Mouse (Mus musculus) hindbrain, embryonic 14.5 days (tissue): ENCODE measurements around the gene Rubcn. TPM values are rescaled to one million over a fixed set of nuclear protein-coding genes. Genes with fewer than 3 reads are reported as not detected.
"Not testable (repeated sequence)": the region's sequence is repeated elsewhere in the genome, so short reads cannot be mapped to it uniquely, and the experiment has no call there.

Experiments
- ATAC-seq: fragments of 200-750 bp; cut with Nextera tagmentation; 2 replicates; pipeline ENCODE4 v1.8.0; 2017; ENCODE audit warnings: moderate number of reproducible peaks, mild to moderate bottlenecking, moderate TSS enrichment, moderate library complexity; ENCODE audit not compliant: low FRiP score
- DNase-seq: peaks from one replicate; pipeline ENCODE4 v3.0.0-alpha.2; 2015; ENCODE audit warnings: low spot score
- H3K27ac ChIP-seq: fragments of 300-500 bp; sonication (generic); 2 replicates; pipeline ENCODE4 v1.5.1; 2014; ENCODE audit warnings: mild to moderate bottlenecking, moderate library complexity
- H3K27me3 ChIP-seq: fragments of 300-500 bp; sonication (generic); 2 replicates; pipeline ENCODE4 v1.6.1; 2014; ENCODE audit warnings: mild to moderate bottlenecking, low read length, mixed read lengths; ENCODE audit not compliant: control insufficient read depth, insufficient read depth
- H3K36me3 ChIP-seq: fragments of 300-500 bp; sonication (generic); replicated peaks from 2 replicates; pipeline ENCODE4 v1.6.1; 2014; ENCODE audit not compliant: control insufficient read depth, insufficient read depth
- H3K4me1 ChIP-seq: fragments of 300-500 bp; sonication (generic); replicated peaks from 2 replicates; pipeline ENCODE4 v1.6.1; 2014; ENCODE audit warnings: antibody characterized with exemption, low read length, mixed read lengths; ENCODE audit not compliant: control insufficient read depth, insufficient read depth
- H3K4me2 ChIP-seq: fragments of 300-500 bp; sonication (generic); replicated peaks from 2 replicates; pipeline ENCODE4 v1.6.1; 2014; ENCODE audit warnings: mild to moderate bottlenecking, moderate library complexity
- H3K4me3 ChIP-seq: fragments of 300-500 bp; sonication (generic); replicated peaks from 2 replicates; pipeline ENCODE4 v1.5.1; 2014; ENCODE audit warnings: mild to moderate bottlenecking, low read length
- H3K9ac ChIP-seq: fragments of 300-500 bp; sonication (generic); 2 replicates; pipeline ENCODE4 v1.6.1; 2014
- H3K9me3 ChIP-seq: fragments of 300-500 bp; sonication (generic); 2 replicates; pipeline ENCODE4 v1.6.1; 2016; ENCODE audit warnings: low read length; ENCODE audit not compliant: control insufficient read depth
- WGBS: fragments of 180-500 bp; shearing (Covaris S2); extraction: QIAGEN DNeasy Blood & Tissue Kit; methylation state at CpG from one replicate; pipeline ENCODE4 v1.1.7; 2014; 5-methylcytosine and 5-hydroxymethylcytosine counted together
- polyA plus RNA-seq: library from polyadenylated mRNA; unstranded; fragments of >200 nt; fragmentation: Nextera tagmentation; extraction: Ambion mirVana; gene quantifications from 2 replicates; pipeline ENCODE4 v1.2.1, GENCODE M21; 2014

Gene Rubcn
- polyA plus RNA-seq = 34.2 and 34.7 TPM in 2 replicates

DNA sequence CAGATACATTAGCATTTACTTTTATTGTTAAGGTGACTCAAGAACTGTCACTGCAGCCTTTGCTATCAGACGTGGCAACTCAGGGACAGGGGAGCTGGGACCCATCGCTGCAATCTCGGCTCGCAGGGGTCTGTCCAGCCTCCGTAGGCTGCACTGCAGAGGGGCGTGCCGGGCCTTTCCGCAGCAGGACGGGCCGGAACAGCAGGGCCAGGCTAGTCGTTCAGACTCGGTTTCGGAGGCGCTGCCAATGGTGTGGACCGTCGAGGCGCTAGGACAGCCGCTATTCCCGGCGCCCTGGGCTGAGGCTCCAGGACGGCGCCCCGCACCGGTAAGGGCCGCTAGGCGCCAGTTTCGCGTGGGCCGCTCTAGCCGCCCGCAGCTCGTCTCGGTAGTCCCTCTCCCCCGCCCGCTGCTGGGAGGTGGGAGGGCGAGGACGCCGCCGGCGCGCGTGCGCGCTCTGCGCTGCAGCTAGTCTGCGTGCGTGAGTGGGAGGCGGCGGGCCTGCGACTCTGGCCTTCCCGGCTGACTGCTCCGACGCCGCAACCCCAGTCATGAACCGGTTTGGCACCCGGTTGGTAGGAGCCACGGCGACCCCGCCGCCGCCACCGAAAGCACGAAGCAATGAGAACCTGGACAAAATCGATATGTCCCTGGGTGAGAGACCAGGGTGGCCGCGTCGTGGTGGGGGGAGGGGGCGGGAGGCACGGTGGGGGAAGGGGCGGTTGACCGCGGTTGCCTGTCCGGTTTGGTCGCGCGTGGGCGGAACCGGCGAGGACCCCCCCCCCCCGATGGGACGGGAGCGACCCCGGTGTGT lies at the start of gene Rubcn, which contains the start of gene Fyttd1:
TSS of gene Rubcn (minus strand) at position 424 of the 814 bp plus-strand sequence.
TSS of gene Fyttd1 (plus strand) at position 158 of the 814 bp plus-strand sequence.
- Histone ChIP-seq H3K4me2 (peak within 1 kb of the TSS; percentile 82), H3K9ac (peak within 1 kb of the TSS; percentile 91), H3K27me3 (no peaks in the 10 kb centered on the region), H3K4me3 (peak within 1 kb of the TSS; percentile 89), H3K9me3 (no peaks in the 10 kb centered on the region), H3K4me1 (peaks cover 17% of the 10 kb centered on the region), H3K36me3 (no peaks in the 10 kb centered on the region), H3K27ac (peak within 1 kb of the TSS; percentile 86)
- DNase-seq (peak; percentile 95), ATAC-seq (peak; percentile 98)
- under 1% methylated on average over 74 of the region's 83 CpGs for WGBS

- no peaks in the 10 kb centered on the region for H3K27me3 ChIP-seq
- WGBS = 97% methylated on average over 8 of the region's 8 CpGs
- no peaks in the 10 kb centered on the region for H3K36me3 ChIP-seq
- H3K9ac ChIP-seq = no peak overlapping the region
- H3K4me1 ChIP-seq = 0 out of 2 replicates have a peak, but pooled peaks cover 3% of the 10 kb centered on the region
- no peak overlapping the region for H3K4me3 ChIP-seq
- no peaks in the 10 kb centered on the region for H3K9me3 ChIP-seq
- DNase-seq (no peak), ATAC-seq (no peak)
- no peak overlapping the region for H3K27ac ChIP-seq
- H3K4me2 ChIP-seq = no peak overlapping the region
Observed at GRCm38 (mm10) chr16:32927044-32927443, 49.5 kb upstream of the Rubcn start.

- not testable (repeated sequence) for H3K4me2 ChIP-seq, H3K27me3 ChIP-seq, H3K9ac ChIP-seq, H3K9me3 ChIP-seq, H3K36me3 ChIP-seq, ATAC-seq, H3K4me1 ChIP-seq, DNase-seq, H3K27ac ChIP-seq, H3K4me3 ChIP-seq
- WGBS = 92% methylated on average over 9 of the region's 9 CpGs
Observed at GRCm38 (mm10) chr16:32926629-32927028, 49.1 kb upstream of the Rubcn start.

GRCm38 (mm10) chr16:32915292-32916068 lies 37.9 kb upstream of the Rubcn start:
- no peak for ATAC-seq
- peaks cover 12% of the 10 kb centered on the region for H3K4me1 ChIP-seq
- H3K4me2 ChIP-seq = peak overlapping the region; percentile 72
- WGBS = 76% methylated on average over 9 of the region's 9 CpGs
- peak overlapping the region; percentile 86 for H3K9ac ChIP-seq
- no peak for DNase-seq
- peak overlapping the region; percentile 86 for H3K4me3 ChIP-seq
- no peak overlapping the region for H3K27ac ChIP-seq
- no peaks in the 10 kb centered on the region for H3K9me3 ChIP-seq
- no peaks in the 10 kb centered on the region for H3K27me3 ChIP-seq
- H3K36me3 ChIP-seq = no peaks in the 10 kb centered on the region

DNA sequence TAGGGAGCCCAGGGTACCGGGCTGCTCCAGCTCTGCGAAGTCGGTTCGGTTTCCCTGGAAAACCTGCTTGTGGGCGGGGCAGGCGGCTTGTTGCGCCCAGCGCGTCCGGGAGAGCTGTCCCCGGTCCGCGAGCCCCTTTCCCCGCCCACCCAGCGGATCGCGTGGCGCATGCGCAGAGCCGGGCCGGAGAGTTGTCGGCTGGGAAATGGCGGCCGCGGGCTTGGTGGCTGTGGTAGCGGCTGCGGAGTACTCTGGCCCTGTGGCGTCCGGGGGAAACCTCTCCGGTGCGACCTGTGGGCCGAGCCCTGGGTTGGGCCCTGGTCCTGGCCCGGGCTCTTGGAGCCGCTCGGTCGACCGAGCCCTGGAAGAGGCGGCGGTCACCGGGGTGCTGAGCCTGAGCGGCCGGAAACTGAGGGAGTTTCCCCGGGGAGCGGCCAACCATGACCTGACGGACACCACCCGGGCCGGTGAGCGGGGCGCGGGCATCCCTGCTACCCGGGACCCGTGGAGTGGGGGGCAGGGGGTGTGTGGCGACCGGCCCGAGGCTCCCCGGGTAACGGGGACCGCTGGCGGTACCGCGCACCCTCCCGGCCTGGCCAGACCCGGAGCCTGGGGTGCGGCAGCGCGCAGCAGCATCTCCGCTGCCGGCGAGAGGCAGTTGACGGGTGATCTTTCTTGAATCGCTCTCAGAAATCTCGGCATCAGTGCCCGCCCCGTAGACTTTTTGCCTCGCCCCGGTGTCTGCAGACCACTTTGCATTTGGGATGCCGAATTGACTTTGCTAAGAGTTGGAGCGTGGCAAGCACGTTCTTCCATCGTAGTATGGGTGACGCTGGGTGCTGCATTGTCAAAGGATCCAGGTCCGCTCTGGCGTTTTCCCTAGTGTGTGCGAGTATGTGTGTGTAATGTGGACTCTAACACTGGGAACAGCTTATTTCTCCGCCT lies 36.6 kb upstream of the Rubcn start, which contains the start of gene Lrch3:
TSS of gene Lrch3 (plus strand) at position 164 of the 945 bp plus-strand sequence.
- under 1% methylated on average over 85 of the region's 85 CpGs for WGBS
- Histone ChIP-seq H3K27me3 (no peaks in the 10 kb centered on the region), H3K9me3 (no peaks in the 10 kb centered on the region), H3K9ac (peak within 1 kb of the TSS; percentile 86), H3K4me2 (peak within 1 kb of the TSS; percentile 72), H3K27ac (peak within 1 kb of the TSS; percentile 88), H3K4me1 (peaks cover 12% of the 10 kb centered on the region), H3K4me3 (peak within 1 kb of the TSS; percentile 86), H3K36me3 (no peaks in the 10 kb centered on the region)
- peak; percentile 94 for DNase-seq
- peak; percentile 89 for ATAC-seq

- no peak for ATAC-seq
- H3K36me3 ChIP-seq = no peaks in the 10 kb centered on the region
- no peak for DNase-seq
- WGBS = 73% methylated on average over 7 of the region's 7 CpGs
- peak overlapping the region; percentile 72 for H3K4me2 ChIP-seq
- no peaks in the 10 kb centered on the region for H3K9me3 ChIP-seq
- H3K4me3 ChIP-seq = peak overlapping the region; percentile 86; the same call in 1 of the 2 replicates
- no peak overlapping the region for H3K27ac ChIP-seq
- H3K27me3 ChIP-seq = no peaks in the 10 kb centered on the region
- H3K4me1 ChIP-seq = peaks cover 12% of the 10 kb centered on the region
- H3K9ac ChIP-seq = 0 out of 2 replicates have a peak overlapping the region, but pooled peaks have one; percentile 86
Observed at GRCm38 (mm10) chr16:32913212-32913611, 35.6 kb upstream of the Rubcn start.

DNA sequence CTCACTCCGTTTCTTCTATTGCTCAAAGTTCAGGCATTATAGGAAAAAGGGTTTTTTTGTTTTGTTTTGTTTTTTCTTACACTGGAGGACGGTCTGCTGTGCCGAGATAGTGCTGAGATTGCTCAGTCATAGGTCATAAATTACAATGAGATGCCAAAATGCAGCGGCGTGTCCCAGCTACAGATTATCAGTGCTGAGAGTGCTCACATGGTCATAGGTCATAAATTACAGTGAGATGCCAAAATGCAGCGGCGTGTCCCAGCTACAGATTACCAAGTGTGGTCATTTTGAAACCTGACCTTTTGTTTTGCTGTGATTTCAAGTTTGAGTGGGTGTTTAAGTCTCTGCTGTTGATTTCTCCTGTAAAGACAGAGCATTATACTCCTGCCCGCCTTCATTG lies 29.2 kb upstream of the Rubcn start:
- Histone ChIP-seq H3K4me3 (no peak overlapping the region), H3K4me1 (no peaks in the 10 kb centered on the region), H3K9me3 (no peaks in the 10 kb centered on the region), H3K27me3 (no peaks in the 10 kb centered on the region), H3K36me3 (peaks cover 43% of the 10 kb centered on the region), H3K9ac (no peak overlapping the region), H3K27ac (no peak overlapping the region), H3K4me2 (no peak overlapping the region)
- 87% methylated on average over 8 of the region's 8 CpGs for WGBS
- ATAC-seq (no peak), DNase-seq (no peak)

DNA sequence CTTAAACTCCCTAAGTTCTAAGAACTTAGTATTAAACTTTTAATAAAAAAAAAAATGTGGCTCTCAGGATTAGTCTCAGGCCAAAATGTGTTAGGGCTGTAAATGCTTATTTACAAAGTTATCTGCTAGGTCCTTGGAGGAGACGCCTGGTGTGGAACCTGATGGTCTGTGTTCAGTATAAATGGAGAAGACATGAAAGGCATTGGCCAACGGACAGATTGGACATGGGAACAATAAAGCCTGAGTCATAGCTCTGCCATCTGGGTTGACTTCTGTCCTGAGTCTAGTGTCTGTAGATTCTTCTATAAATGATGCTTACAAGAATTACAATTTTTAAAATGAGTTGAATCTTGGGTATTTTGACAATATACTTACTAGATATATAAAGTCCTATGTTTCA lies 28.6 kb upstream of the Rubcn start:
- no peak overlapping the region for H3K9ac ChIP-seq
- H3K9me3 ChIP-seq = no peaks in the 10 kb centered on the region
- peaks cover 48% of the 10 kb centered on the region for H3K36me3 ChIP-seq
- DNase-seq (no peak), ATAC-seq (no peak)
- no peak overlapping the region for H3K27ac ChIP-seq
- no peak overlapping the region for H3K4me2 ChIP-seq
- 86% methylated on average over 2 of the region's 2 CpGs for WGBS
- H3K27me3 ChIP-seq = no peaks in the 10 kb centered on the region
- no peak overlapping the region for H3K4me3 ChIP-seq
- no peaks in the 10 kb centered on the region for H3K4me1 ChIP-seq
